Mouse (Mus musculus) left cerebral cortex, adult 11 months (tissue): Measurements from ENCODE around the gene Fbxl13.
"Not testable (repeated sequence)": the region's sequence is repeated elsewhere in the genome, so short reads cannot be mapped to it uniquely, and the experiment has no call there.

Experiments used
- DNase-seq: peaks from one replicate; pipeline ENCODE4 v3.0.0; 2022; ENCODE audit warnings: low spot score

Gene Fbxl13

DNA sequence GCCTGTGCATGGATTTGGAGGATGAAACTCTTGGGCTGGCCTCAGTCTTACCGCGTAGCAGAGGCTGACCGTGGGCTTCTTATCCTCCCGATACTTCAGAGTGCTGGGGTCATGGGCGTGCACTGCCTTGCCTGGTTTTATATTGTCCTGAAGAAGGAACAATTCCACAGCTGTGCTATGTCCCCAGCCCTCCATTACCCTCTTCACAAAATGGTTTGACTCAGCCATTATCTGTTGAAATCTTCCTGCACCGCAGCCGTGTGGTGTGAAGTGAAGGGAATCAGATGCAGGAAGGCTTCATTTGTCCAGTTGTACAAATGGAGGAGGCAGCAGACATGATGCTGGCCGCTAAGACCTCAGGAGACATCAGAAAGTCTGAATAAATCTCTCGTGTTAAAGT, 11.5 kb upstream of the Fbxl13 start:
- no peak for DNase-seq

DNA sequence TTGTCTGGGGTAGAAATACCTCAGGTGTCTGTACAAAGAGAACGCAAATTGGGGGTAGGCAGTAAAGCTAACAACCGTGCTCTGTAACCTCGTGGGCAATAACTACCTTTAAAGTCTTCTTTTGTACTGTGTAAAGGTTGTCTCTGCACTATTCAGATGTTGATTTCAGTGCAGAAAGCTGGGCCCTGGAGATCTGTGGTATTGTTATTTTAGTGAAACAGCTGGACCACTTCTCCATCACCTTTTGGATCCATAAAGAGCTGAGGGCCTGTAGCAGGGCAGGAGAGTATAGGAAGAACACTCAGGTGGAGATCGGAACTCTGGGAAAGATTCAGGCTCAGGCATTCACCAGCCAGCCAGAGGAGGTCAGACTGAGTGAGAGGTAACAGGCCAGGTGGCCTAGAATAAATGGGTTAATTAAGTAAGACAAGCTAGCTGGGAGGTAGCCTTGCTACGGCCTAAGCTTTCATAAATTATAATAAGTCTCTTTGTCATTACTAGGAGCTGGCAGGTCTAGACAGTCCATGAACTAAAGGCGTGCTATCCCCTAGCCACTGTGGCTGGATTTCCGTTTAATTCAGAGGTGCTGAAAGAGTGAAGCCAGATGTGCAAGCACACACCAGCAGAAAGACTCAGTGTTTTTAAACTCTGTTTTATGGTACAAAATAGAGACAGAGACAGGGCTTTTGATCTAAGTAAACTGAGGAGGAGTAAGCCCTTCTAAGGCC, 6.6 kb upstream of the Fbxl13 start:
- no peak for DNase-seq

GRCm38 (mm10) chr5:21650736-21651135, 5.3 kb upstream of the Fbxl13 start:
- no peak for DNase-seq

- DNase-seq, result no peak
Observed at GRCm38 (mm10) chr5:21646133-21646491, 678 bp upstream of the Fbxl13 start.

GRCm38 (mm10) chr5:21644891-21645438, 469 bp downstream of the Fbxl13 start:
- no peak for DNase-seq

DNA sequence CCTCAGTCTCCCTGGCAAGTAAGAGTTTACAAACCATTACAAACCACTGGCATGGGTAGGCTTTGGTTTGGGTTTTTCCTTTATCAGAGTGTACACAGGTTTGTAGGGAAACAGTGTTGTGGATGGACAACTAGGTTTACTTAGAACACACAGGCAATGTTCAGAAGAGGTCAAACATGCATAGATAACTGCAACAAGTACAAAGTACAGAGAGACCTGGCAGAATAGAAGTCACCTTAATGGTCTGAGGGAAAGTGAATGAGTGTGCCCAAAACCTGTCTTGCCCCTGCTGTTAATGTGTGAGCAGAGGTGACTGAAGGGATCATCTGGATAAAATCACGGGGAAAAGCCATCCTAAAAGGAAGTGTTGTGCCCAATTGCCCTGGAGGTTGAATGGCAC, 1.8 kb downstream of the Fbxl13 start:
- no peak for DNase-seq

GRCm38 (mm10) chr5:21640961-21641360, 4.5 kb downstream of the Fbxl13 start:
- DNase-seq, result no peak

- no peak for DNase-seq
Observed at GRCm38 (mm10) chr5:21625916-21626315, 19.5 kb downstream of the Fbxl13 start.

GRCm38 (mm10) chr5:21616450-21617009, 28.9 kb downstream of the Fbxl13 start:
- no peak for DNase-seq

DNA sequence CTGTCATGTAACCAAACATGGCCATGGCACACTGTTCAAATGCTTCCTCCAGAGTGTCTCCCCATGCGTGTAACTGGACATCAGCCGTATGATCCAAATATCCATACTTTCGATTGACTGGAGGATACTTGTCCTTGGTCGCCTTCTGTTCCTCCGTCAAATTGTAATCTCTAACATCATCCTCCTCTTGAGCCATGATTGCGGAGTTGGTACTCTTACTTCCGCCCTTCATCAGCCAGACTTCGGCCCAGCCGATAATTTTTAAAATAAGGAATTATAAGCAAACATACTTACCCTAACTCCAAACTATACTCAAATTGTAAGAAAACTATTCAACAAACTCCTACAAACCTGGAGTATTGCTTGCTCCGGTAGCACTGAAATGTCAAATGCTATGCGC, 31.1 kb downstream of the Fbxl13 start:
- DNase-seq, result not testable (repeated sequence)

DNA sequence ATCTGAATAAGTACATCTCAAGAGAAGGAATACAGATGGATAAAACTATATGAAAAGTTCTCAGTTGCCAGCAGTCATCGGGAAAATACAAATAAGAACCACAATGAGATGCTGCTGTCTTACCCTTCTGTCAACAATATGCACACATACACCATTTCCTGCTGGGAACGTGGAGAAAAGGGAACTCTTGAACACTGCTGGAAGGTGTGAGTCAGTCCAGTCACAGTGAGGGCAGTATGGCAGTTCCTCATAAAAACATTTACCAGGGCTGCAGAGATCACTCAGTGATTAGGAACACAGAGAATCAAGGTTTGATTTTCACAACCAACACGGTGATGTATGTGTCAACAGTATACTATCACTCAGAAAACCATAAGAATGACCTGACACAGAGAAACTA, 34.4 kb downstream of the Fbxl13 start:
- no peak for DNase-seq

DNA sequence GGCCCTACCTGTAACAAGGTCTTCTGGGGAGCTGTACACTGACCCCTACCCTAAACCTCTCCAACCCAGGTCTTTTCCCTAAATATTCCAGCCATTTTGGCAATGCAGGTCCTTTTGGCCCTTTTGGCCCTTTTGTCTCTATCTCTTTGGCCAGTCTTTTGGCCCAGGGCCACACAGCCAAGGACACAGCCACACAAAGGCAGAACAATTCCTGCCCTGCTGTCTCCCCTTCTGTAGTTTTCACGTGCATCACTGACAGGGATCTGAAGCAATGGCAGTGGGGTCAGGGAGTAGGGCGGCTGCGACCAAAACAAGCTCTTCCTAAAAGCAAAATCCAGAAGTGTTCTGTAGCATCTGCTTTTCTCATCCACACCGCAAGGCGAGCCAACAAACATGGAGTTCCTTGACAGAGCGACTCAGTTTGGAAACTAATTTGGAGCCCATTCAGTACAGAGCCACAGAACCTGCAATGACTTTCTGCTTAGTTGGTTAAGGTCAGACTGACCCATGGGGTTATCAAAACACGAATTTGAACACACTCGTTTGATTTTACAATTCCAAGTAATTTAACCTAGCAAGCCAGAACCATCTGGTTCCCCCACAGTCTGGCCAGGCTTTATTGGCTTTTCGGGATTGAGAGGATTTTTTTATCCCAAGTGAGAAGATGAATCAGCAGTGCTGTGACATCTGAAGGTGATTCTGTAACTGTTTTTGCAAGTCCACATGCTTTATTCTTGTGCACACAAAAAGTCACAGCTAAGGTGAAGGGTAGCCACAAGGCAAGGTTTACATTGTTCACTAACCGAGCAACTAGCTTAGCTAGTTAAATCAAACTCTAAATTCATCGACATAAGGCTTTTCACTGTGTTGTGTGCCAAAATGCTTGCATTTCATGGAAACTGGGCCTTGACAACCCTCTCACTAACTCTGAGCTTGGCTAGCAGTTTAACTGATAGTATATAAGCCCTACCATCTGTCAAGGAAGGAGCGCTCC, 36.8 kb downstream of the Fbxl13 start:
- peak; percentile 40 for DNase-seq

GRCm38 (mm10) chr5:21605936-21606335, 39.5 kb downstream of the Fbxl13 start:
- DNase-seq, result no peak

GRCm38 (mm10) chr5:21599961-21600360, 45.5 kb downstream of the Fbxl13 start:
- no peak for DNase-seq

GRCm38 (mm10) chr5:21599536-21599935, 45.9 kb downstream of the Fbxl13 start:
- DNase-seq, result not testable (repeated sequence)

DNA sequence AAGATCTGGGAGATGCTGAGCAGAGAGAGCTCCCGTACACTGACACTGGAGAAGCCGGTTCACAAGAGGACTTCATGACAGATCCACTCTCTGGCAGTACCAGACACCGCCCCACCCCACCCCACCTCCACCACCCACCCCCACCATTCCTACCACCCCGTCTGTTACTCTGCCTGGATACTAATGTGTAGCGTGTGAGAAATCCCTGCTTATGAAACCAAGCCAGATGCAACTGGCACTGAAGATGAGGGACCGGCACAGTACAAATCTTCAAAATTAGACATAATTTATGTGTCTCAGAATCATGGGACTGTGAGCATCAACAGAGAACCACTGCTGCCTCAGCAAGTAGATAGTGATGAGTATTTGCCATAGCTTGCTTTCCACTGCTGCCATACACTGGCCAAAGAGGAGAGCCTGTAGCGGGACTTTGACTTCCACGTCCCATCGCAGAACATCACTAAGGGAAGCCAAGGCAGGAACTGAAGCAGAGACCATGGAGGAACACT, 52.2 kb downstream of the Fbxl13 start:
- no peak for DNase-seq

- DNase-seq, result no peak
Observed at GRCm38 (mm10) chr5:21592106-21592505, 53.3 kb downstream of the Fbxl13 start.

- DNase-seq, result no peak
Observed at GRCm38 (mm10) chr5:21588220-21588619, 57.2 kb downstream of the Fbxl13 start.

- no peak for DNase-seq
Observed at GRCm38 (mm10) chr5:21587683-21588082, 57.8 kb downstream of the Fbxl13 start.

GRCm38 (mm10) chr5:21586763-21587162, 58.7 kb downstream of the Fbxl13 start:
- no peak for DNase-seq

- DNase-seq, result no peak
Observed at GRCm38 (mm10) chr5:21578136-21578535, 67.3 kb downstream of the Fbxl13 start.

- DNase-seq, result no peak
Observed at GRCm38 (mm10) chr5:21575210-21575550, 70.3 kb downstream of the Fbxl13 start.
